Mouse (Mus musculus) limb, embryonic 14.5 days (tissue): ENCODE data around the gene C1qbp. TPM values are rescaled to one million over a fixed set of nuclear protein-coding genes. Genes with fewer than 3 reads are reported as not detected.

Experiments
- ATAC-seq: fragments of 200-750 bp; cut with Nextera tagmentation; 2 replicates; pipeline ENCODE4 v1.8.0; 2017; ENCODE audit warnings: low read depth, moderate number of reproducible peaks, moderate TSS enrichment; ENCODE audit not compliant: low FRiP score
- DNase-seq: peaks from one replicate; pipeline ENCODE4 v3.0.0-alpha.2; 2015; ENCODE audit warnings: low spot score
- H3K27ac ChIP-seq: fragments of 300-500 bp; sonication (generic); replicated peaks from 2 replicates; pipeline ENCODE4 v1.5.1; 2014; ENCODE audit warnings: low read depth, mild to moderate bottlenecking, low read length, moderate library complexity, mixed read lengths
- H3K27me3 ChIP-seq: fragments of 300-500 bp; sonication (generic); 2 replicates; pipeline ENCODE4 v1.6.1; 2014; ENCODE audit warnings: low read length, mixed read lengths; ENCODE audit not compliant: control insufficient read depth, insufficient read depth
- H3K36me3 ChIP-seq: fragments of 300-500 bp; sonication (generic); 2 replicates; pipeline ENCODE4 v1.6.1; 2014; ENCODE audit warnings: mild to moderate bottlenecking, low read length, moderate library complexity, mixed read lengths; ENCODE audit not compliant: control insufficient read depth, insufficient read depth
- H3K4me1 ChIP-seq: fragments of 300-500 bp; sonication (generic); 2 replicates; pipeline ENCODE4 v1.6.1; 2014; ENCODE audit warnings: antibody characterized with exemption, low read length, mixed read lengths; ENCODE audit not compliant: control insufficient read depth, insufficient read depth
- H3K4me2 ChIP-seq: fragments of 300-500 bp; sonication (generic); replicated peaks from 2 replicates; pipeline ENCODE4 v1.6.1; 2014; ENCODE audit warnings: low read depth, mild to moderate bottlenecking, low read length, moderate library complexity; ENCODE audit not compliant: severe bottlenecking
- H3K4me3 ChIP-seq: fragments of 300-500 bp; sonication (generic); replicated peaks from 2 replicates; pipeline ENCODE4 v1.5.1; 2014; ENCODE audit warnings: low read length
- H3K9ac ChIP-seq: fragments of 300-500 bp; sonication (generic); 2 replicates; pipeline ENCODE4 v1.6.1; 2014; ENCODE audit warnings: mild to moderate bottlenecking, low read depth, low read length, moderate library complexity; ENCODE audit not compliant: severe bottlenecking
- H3K9me3 ChIP-seq: fragments of 300-500 bp; sonication (generic); 2 replicates; pipeline ENCODE4 v1.6.1; 2016; ENCODE audit warnings: low read length; ENCODE audit not compliant: control insufficient read depth
- POLR2A ChIP-seq: fragments of 200-500 bp; IDR thresholded peaks from 2 replicates; pipeline ENCODE4 v1.8.0; 2012; ENCODE audit warnings: inconsistent platforms, mild to moderate bottlenecking, moderate library complexity, borderline replicate concordance; ENCODE audit not compliant: insufficient read depth, insufficient read length; ENCODE audit errors: extremely low read depth
- WGBS: fragments of 180-500 bp; shearing (Covaris S2); extraction: QIAGEN DNeasy Blood & Tissue Kit; methylation state at CpG from one replicate; pipeline ENCODE4 v1.1.7; 2014; 5-methylcytosine and 5-hydroxymethylcytosine counted together
- polyA plus RNA-seq, 2 experiments: library from polyadenylated mRNA; depleted of rRNA in 1 of 2; stranded (reverse) in 1 of 2; unstranded in 1 of 2; fragments of >200 nt; fragmentation: Nextera tagmentation in 1 of 2; extraction: Ambion mirVana in 1 of 2; gene quantifications; 2 replicates each; pipeline versions ENCODE4 v1.2.1 to v1.2.3; 2012 to 2014

C1qbp gene
- polyA plus RNA-seq (2012; rRNA removed) (149 and 173 TPM in 2 replicates), polyA plus RNA-seq (2014; fragmentation: Nextera tagmentation; extraction: Ambion mirVana) (214 and 221 TPM in 2 replicates)

GRCm38 (mm10) chr11:70982557-70983228 lies at the start of gene C1qbp:
Gene C1qbp (minus strand): TSS chr11:70983026.
- H3K4me1 ChIP-seq, result peaks cover 6% of the 10 kb centered on the region; the same call in 1 of the 2 replicates
- peak within 1 kb of the TSS; percentile 71 for H3K9ac ChIP-seq
- under 1% methylated on average over 42 of the region's 64 CpGs for WGBS
- H3K4me3 ChIP-seq, result peak within 1 kb of the TSS; percentile 90
- peak within 1 kb of the TSS; percentile 80 for H3K4me2 ChIP-seq
- H3K27ac ChIP-seq, result no peak within 1 kb of the TSS
- 0 out of 2 replicates have a peak, but pooled peaks have one; percentile 22 for TF ChIP-seq POLR2A
- DNase-seq (peak; percentile 88), ATAC-seq (peak; percentile 93)
- H3K27me3 ChIP-seq, result no peaks in the 10 kb centered on the region
- H3K36me3 ChIP-seq, result peaks cover 69% of the 10 kb centered on the region
- H3K9me3 ChIP-seq, result no peaks in the 10 kb centered on the region

GRCm38 (mm10) chr11:71032070-71032469 lies 49.2 kb upstream of the C1qbp start:
- 54% methylated on average over 7 of the region's 7 CpGs for WGBS
- Histone ChIP-seq H3K27me3 (no peaks in the 10 kb centered on the region), H3K4me2 (peak overlapping the region; percentile 67), H3K36me3 (peaks cover 8% of the 10 kb centered on the region), H3K4me3 (peak overlapping the region; percentile 59), H3K9me3 (no peaks in the 10 kb centered on the region), H3K9ac (peak overlapping the region; percentile 88), H3K27ac (peak overlapping the region; percentile 91), H3K4me1 (peaks cover 9% of the 10 kb centered on the region; the same call in 1 of the 2 replicates)
- DNase-seq (no peak), ATAC-seq (no peak)
- no peak for TF ChIP-seq POLR2A

- H3K9me3 ChIP-seq, result no peaks in the 10 kb centered on the region
Observed at GRCm38 (mm10) chr11:71029403-71030118, 46.7 kb upstream of the C1qbp start.

GRCm38 (mm10) chr11:71028280-71028679 lies 45.5 kb upstream of the C1qbp start:
- H3K4me1 ChIP-seq, result peaks cover 7% of the 10 kb centered on the region; the same call in 1 of the 2 replicates
- peaks cover 44% of the 10 kb centered on the region for H3K36me3 ChIP-seq
- H3K4me2 ChIP-seq, result no peak overlapping the region
- 69% methylated on average over 3 of the region's 3 CpGs for WGBS
- no peak overlapping the region for H3K9ac ChIP-seq
- no peak overlapping the region for H3K27ac ChIP-seq
- no peaks in the 10 kb centered on the region for H3K9me3 ChIP-seq
- no peaks in the 10 kb centered on the region for H3K27me3 ChIP-seq
- DNase-seq (no peak), ATAC-seq (no peak)
- no peak overlapping the region for H3K4me3 ChIP-seq
- TF ChIP-seq POLR2A, result no peak

More at GRCm38 (mm10) chr11:71029403-71030118, 46.7 kb upstream of the C1qbp start:
- TF ChIP-seq POLR2A, result no peak
- Histone ChIP-seq H3K9ac (no peak overlapping the region), H3K27me3 (no peaks in the 10 kb centered on the region), H3K4me2 (no peak overlapping the region), H3K36me3 (peaks cover 33% of the 10 kb centered on the region), H3K4me3 (no peak overlapping the region), H3K4me1 (peaks cover 9% of the 10 kb centered on the region; the same call in 1 of the 2 replicates), H3K27ac (no peak overlapping the region)
- DNase-seq, result no peak
- no peak for ATAC-seq
- 71% methylated on average over 3 of the region's 3 CpGs for WGBS

- peak within 1 kb of the TSS; percentile 83 for H3K27ac ChIP-seq
- H3K9ac ChIP-seq, result peak within 1 kb of the TSS; percentile 85
- peaks cover 24% of the 10 kb centered on the region for H3K36me3 ChIP-seq
- peak within 1 kb of the TSS; percentile 91 for H3K4me3 ChIP-seq
- no peaks in the 10 kb centered on the region for H3K9me3 ChIP-seq
- under 1% methylated on average over 68 of the region's 71 CpGs for WGBS
- ATAC-seq, result peak; percentile 100
- H3K4me1 ChIP-seq, result peaks cover 20% of the 10 kb centered on the region
- peak; percentile 99 for DNase-seq
- TF ChIP-seq POLR2A, result peak; percentile 69; the same call in 1 of the 2 replicates
- no peaks in the 10 kb centered on the region for H3K27me3 ChIP-seq
- H3K4me2 ChIP-seq, result peak within 1 kb of the TSS; percentile 82
Observed at GRCm38 (mm10) chr11:71019201-71020068, 36.6 kb upstream of the C1qbp start, which contains the start of the genes Mis12 and Derl2. Gene Mis12 (plus strand): TSS chr11:71019611. Gene Derl2 (minus strand): TSS chr11:71019841.
